Mouse (Mus musculus): ENCODE measurements around the gene Hilpda.

Gene Hilpda

DNA sequence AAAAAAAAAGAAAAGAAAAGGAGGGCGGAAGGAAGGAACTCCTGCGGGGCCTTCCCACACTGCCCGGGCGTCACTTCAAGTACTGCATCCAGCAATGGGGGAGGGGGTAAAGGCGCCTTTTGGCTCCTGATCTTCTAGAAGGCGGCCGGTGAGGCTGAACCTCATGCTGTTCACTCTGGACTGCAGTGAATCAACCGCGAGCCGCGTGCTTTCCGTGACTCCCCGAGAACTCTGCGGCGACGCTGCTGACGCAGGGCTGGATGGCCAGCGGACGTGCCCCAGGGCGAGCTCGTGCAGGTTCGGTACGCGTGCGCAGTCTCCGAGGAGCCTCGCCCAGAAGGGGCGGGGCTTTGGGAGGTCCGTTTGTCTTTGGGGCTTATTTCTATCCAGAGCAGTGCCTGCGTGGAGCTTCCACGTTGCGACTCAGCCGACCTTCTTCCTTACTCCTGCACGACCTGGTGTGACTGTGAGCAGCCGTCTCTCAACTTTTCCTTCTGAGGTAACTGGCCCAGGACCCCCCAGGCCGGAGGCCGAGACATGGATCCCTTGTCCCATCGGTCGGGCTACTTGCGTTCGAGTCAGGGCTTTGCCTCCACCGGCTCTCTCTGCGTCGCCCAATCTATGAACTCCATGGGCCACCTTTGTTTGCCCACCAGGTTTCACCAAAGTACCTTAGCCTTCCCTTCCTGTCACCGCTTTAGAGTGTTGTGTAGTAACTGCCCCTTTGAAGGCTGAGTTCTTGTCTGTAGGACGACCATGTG is at the start of gene Hilpda:
TSS of gene Hilpda (plus strand) at position 177 of the 761 bp plus-strand sequence.
- peak; percentile 94 to 96 for DNase-seq

GRCm38 (mm10) chr6:29229265-29229913 is 42.9 kb upstream of the Hilpda start:
- DNase-seq: no peak

GRCm38 (mm10) chr6:29230386-29230785 is 41.9 kb upstream of the Hilpda start:
- DNase-seq: no peak

GRCm38 (mm10) chr6:29231799-29232198 is 40.5 kb upstream of the Hilpda start:
- no peak for DNase-seq

- no peak for DNase-seq
Measured at GRCm38 (mm10) chr6:29232321-29232720, 40.0 kb upstream of the Hilpda start.

- no peak for DNase-seq
Measured at GRCm38 (mm10) chr6:29233710-29234109, 38.6 kb upstream of the Hilpda start.

DNA sequence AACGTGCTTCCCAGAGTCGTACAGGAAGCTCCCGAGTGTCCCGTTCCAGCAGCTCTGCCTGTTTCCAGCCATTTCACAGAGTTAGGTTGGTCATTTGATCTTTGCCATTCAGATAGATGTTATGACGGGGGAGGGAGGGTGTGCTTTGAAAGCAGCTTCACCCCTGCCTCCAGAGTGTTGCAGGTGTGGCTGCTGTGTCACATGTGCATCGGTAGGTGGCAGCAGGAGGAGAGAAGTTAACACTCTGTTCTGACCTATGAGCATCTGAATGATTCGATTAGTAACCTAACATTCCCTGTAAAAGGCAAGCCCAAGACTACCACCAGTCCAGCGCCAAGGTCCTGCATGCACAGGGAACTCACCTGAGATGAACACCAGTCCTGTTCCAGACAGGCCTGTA is 38.0 kb upstream of the Hilpda start:
- no peak for DNase-seq

- peak in 1 of 2 experiments; percentile 67 for DNase-seq
Measured at GRCm38 (mm10) chr6:29240806-29241205, 31.5 kb upstream of the Hilpda start.

DNA sequence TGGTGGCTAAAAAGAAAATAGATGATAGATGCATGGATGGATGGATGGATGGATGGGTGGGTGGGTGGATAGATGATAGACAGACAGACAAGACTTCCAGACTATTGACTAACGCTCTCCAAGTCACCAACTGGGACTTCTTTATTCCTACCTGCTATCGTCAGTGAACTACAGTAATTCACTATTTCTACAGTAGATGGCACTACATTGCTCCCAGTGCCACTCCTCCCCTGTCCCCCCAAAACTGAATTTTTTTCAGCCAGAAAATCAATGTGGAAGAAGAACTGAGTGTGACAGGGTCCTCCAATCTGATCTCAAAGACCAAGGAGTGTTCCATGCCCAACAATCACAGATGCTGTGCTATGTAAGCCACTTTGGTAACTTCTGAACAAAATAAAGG is 30.6 kb upstream of the Hilpda start:
- no peak for DNase-seq

DNA sequence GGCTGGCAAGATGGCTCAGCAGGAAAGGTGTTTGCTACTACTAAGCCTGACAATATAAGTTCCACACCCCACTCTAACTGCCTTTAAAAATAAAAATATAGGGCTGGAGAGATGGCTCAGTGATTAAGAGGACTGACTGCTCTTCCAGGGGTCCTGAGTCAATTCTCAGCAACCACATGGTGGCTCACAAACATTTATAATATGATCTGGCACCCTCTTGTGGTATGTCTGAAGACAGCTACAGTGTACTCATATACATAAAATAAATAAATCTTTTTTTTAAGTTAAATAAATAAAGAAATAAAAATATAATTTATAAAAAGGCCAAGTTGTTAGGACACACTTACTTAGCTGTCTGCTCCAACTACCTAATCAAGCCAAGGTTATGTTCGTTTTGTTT is 30.0 kb upstream of the Hilpda start:
- DNase-seq: no peak

DNA sequence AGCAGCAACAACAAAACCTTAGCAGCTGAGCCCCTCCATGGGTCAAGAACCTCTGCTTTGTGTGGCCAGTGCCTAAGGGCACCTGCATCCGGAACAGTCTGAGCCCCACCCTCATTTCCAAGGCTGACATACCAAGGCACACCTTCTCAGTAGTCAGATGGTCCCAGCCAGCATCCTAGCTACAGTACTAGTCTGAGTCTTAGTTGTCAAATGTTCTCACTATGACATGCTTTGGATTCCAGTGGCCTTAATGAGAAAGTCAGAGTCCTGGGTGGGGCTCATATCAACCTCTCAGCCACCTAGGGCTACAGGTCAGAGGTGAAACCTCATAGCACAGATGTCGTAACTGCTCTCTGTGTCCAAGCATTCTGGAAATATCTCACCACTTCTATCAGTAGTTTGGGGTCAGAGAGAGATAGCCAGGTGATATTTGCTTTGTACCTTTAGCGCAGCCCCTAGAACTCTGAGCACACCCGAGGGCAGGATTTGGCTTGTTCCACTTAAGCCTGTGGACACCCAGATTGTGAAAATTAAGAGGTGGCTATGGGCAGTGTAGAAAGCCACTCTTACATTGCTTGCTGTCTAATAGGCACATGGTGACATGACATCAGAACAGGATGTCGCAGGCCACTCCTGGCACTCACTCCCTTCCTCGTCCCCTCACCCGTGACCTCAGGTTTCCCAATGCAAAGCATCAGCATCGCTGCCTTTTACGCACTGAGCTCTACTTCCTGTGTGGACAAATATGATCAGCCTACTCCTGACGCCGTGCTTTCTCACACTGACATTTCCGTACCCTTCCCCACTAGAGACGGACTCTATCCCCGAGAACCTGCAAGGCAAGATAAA is 26.8 kb upstream of the Hilpda start:
- peak; percentile 45 for DNase-seq

DNA sequence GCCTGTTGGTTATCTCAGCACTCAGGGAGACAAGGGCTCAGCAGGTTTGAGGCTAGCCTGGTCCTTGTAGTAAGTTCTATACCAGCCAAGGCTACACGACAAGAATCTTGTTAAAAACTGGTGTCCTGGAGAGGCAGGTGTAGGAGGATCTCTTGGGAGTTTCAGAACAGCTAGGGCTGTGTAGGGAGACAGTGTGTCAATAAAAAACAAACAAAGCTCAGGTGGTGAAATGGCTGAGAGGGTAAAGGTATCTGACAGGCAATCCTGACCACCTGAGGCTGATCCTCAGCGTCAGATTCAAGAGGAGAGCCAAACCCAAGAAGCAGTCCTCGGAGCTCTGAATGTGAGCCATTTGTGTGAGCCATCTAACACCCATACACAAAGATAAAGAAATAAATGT is 26.1 kb upstream of the Hilpda start:
- no peak for DNase-seq

DNA sequence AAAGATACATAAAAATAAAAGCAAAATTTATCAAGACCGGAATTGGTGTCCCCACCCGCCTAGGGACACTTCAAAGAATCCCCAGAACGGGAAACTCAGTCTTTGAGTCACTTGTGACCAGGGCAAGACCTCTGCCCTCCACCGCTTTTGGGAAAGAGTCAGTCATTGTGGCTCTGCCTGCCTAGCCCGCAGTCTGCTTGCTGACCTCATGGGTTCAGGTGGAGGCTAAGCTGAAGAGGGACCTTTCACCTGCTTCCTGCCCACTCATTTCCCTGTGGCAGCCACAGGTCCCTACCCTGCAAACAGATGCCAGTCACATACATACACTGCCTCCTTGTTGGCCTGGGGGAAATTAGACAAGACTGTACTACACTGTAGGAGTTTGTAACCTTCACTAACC is 25.7 kb upstream of the Hilpda start:
- no peak for DNase-seq

- no peak for DNase-seq
Measured at GRCm38 (mm10) chr6:29247072-29247471, 25.2 kb upstream of the Hilpda start.

DNA sequence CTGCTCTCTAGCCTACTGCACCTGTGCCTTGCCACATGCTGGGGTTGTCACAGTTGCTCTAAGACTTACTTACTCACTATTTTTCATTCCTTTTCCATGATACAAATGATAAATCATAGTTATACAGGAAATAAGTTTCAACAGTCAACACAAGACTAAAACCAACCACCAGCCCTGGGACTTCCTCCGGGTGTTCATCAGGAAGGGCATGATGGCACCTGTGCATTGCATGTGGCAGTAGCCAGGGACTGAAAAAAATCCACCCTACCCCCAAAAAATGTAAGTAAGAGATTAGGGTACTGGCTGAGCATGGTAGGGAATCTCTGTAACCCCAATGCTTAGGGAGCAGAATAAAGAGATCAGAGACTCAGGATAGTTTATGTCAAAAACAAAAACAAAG is 12.9 kb upstream of the Hilpda start:
- DNase-seq: no peak

DNA sequence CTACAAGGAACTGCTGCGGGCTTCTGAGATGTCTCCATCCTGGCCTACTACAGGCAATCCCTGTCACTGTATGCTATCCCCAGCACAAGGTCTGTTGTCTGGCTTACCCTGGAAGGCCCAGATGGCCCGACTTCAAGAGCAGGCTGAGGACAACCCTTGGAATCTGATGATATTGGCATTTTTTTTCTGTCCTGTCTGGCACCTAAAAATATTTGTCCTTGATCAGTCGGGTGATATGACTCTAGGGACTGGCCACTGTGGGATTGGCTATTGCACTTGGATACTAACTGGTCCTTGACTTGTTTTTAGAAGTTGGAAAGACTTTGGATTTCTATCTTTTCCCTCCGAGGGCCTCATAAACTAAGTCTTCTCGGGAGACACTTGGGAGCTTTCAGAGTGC is 10.5 kb upstream of the Hilpda start:
- DNase-seq: no peak

- no peak for DNase-seq
Measured at GRCm38 (mm10) chr6:29263650-29264455, 8.4 kb upstream of the Hilpda start.

DNA sequence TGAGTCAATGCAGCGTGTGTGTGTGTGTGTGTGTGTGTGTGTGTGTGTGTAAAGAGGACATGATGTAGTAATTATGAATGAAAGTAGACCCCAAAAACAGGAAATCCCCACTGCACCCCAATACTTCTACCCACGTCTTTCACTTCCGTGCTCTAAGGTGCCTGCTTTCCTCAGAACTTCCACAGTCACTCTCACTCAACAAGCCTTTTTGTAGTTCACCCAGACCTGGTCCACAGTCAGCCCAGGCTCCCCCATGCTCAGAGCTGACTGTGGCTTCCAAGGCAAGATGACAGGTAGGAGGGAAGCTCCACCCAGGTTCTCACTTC is 7.9 kb upstream of the Hilpda start:
- no peak for DNase-seq

DNA sequence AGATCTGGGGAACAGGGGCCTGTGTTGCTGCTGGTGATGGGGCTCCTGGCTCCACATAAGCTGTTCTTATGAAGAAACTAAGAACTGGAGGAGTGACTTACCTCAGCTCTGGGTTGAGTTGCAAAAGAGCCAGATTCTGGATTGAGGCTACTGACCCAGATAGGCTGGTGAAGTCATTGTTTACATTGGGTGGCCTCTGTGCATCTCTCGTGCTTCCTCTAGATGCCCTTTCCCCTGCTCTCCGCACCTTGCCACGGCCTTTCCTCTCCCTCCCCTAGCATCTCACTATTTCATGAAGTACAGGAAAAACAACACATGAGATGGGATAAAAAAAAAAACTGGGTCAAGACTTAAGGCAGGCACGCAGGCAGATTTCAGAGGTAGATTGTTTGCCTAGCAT is 5.4 kb upstream of the Hilpda start:
- peak in 1 of 2 experiments; percentile 30 for DNase-seq

DNA sequence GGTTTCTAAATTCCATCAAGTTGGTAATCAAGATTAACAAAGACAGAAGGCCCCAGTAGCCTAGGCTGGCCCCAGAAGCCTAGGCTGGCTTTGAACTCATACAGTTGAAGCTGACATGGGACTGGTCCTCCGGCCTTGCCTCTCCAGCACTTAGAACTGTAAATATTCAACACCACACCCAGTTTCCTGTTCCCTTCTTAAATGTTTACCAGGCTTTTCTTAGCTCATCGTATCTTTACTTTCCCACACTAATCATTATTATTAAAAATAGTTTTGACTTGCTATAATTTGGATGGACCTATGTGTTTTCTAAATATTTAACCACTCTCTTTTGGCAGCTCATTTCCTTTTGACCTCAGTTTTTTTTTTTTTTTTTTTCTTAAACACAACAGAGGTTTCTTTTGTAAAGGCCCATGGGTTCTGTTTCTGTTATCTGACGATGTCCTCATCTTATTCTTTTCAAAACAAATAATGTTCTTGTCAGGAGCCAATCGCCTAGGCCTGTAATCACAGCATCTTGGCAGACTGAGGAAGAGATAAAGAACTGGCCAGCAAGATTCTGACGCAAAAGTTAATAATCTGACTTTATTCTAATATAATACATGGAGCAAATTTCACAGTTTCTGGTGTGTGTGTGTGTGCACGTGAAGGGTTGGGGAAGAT is 3.2 kb upstream of the Hilpda start:
- peak in 1 of 2 experiments; percentile 41 for DNase-seq

DNA sequence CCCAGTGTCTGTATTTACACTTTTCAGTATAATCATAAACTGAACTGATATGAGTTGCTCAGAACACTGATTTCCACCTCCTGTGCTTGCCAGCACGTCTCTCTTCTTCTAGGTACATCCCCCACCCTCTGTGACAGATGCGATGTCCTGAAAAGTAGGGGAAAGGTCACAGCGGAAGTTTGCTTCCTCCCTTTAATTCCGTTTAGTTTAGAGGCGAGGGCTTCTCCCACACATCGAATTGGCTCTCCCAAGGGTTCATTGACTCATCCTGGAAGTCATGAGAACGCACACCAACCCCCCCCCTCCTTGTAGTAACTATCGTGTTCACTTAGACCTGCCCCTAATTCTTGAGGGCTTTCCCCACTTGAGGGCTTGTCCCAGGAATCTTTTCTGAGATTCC is 1.3 kb upstream of the Hilpda start:
- DNase-seq: peak; percentile 66 to 80

- no peak for DNase-seq
Measured at GRCm38 (mm10) chr6:29276746-29277145, 4.5 kb downstream of the Hilpda start.
